Mouse (Mus musculus): ENCODE data around the gene Kcnn1. TPM values are rescaled to one million over a fixed set of nuclear protein-coding genes. Genes with fewer than 3 reads are reported as not detected.

Gene Kcnn1
- total and polyA plus RNA-seq, 3 experiments, result 0.03 to 0.22 TPM; not detected in 1

- H3K9me3 ChIP-seq (replicated peaks), result no peaks in the 10 kb centered on the region
- ATAC-seq (ENCODE audit: extremely low read depth, insufficient number of reproducible peaks, low FRiP score, poor library complexity, severe bottlenecking) (peak; percentile 86), DNase-seq (ENCODE audit: low spot score) (peak; percentile 95)
- no peak for TF ChIP-seq POLR2AphosphoS5 (IDR thresholded peaks at IDR 0.05; ENCODE audit: insufficient replicate concordance, low read depth, low read length)
- peaks cover 53% of the 10 kb centered on the region for H3K36me3 ChIP-seq (replicated peaks)
- H3K27me3 ChIP-seq (ENCODE audit: insufficient read depth, low read length), result no peaks in the 10 kb centered on the region; the same call in 1 of the 2 replicates
- peak overlapping the region; percentile 77 for H3K4me3 ChIP-seq (ENCODE audit: low read depth, low read length)
- H3K4me1 ChIP-seq (ENCODE audit: insufficient read depth, low read depth, low read length), result peaks cover 75% of the 10 kb centered on the region
These were observed 65.7 kb downstream of the Kcnn1 start for GRCm38 (mm10) chr8:70797081-70798070.

- ATAC-seq (ENCODE audit: extremely low read depth, insufficient number of reproducible peaks, low FRiP score, poor library complexity, severe bottlenecking), result no peak
These were observed 66.5 kb downstream of the Kcnn1 start for GRCm38 (mm10) chr8:70796403-70797080.

DNA sequence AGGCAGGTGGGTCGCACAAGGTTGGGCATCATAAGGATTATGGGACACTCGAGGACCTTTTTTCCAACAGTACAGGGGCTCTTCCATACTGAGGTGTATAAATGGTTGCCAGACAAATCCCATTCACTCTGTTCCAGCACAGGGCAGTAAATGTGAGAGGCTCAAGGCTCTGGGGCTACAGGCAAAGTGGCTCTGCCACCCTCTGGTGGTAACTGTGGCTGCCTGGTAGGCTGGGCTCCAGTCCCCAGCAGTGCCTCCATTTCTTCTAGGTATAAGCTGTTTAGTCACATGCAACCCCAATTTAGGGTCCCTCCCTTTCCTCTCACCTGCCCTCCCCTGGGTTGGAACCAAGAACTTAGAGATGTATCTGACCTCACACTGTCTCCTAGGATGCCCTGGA, 67.7 kb downstream of the Kcnn1 start:
- Histone ChIP-seq H3K4me1 (ENCODE audit: insufficient read depth, low read depth, low read length) (peaks cover 80% of the 10 kb centered on the region), H3K36me3 (replicated peaks) (peaks cover 49% of the 10 kb centered on the region), H3K4me3 (ENCODE audit: low read depth, low read length) (no peak overlapping the region), H3K9me3 (replicated peaks) (no peaks in the 10 kb centered on the region), H3K27me3 (ENCODE audit: insufficient read depth, low read length) (no peaks in the 10 kb centered on the region; the same call in 1 of the 2 replicates)
- ATAC-seq (ENCODE audit: extremely low read depth, insufficient number of reproducible peaks, low FRiP score, poor library complexity, severe bottlenecking), result no peak
- DNase-seq (ENCODE audit: low spot score), result no peak
- TF ChIP-seq TAL1 (conservative IDR thresholded peaks at IDR 0.05; ENCODE audit: low read depth, low read length) (no peak), POLR2AphosphoS5 (IDR thresholded peaks at IDR 0.05; ENCODE audit: insufficient replicate concordance, low read depth, low read length) (no peak), GATA1 (IDR thresholded peaks at IDR 0.05; ENCODE audit: borderline replicate concordance, low read length) (no peak), CTCF (IDR thresholded peaks at IDR 0.05; ENCODE audit: low read depth, low read length) (no peak), GATA2 (IDR thresholded peaks at IDR 0.05; ENCODE audit: borderline replicate concordance, low read depth, low read length) (no peak)

More at GRCm38 (mm10) chr8:70796403-70797080, 66.5 kb downstream of the Kcnn1 start:
- H3K4me3 ChIP-seq (ENCODE audit: low read depth, low read length), result peak overlapping the region; percentile 77
- H3K9me3 ChIP-seq (replicated peaks), result no peaks in the 10 kb centered on the region
- TF ChIP-seq POLR2AphosphoS5 (IDR thresholded peaks at IDR 0.05; ENCODE audit: insufficient replicate concordance, low read depth, low read length), result no peak
- no peak for TF ChIP-seq GATA1 (IDR thresholded peaks at IDR 0.05; ENCODE audit: borderline replicate concordance, low read length)
- no peak for TF ChIP-seq CTCF (IDR thresholded peaks at IDR 0.05; ENCODE audit: low read depth, low read length)
- no peak for TF ChIP-seq TAL1 (conservative IDR thresholded peaks at IDR 0.05; ENCODE audit: low read depth, low read length)
- TF ChIP-seq GATA2 (IDR thresholded peaks at IDR 0.05; ENCODE audit: borderline replicate concordance, low read depth, low read length), result no peak
- H3K27me3 ChIP-seq (ENCODE audit: insufficient read depth, low read length), result no peaks in the 10 kb centered on the region; the same call in 1 of the 2 replicates
- peaks cover 46% of the 10 kb centered on the region for H3K36me3 ChIP-seq (replicated peaks)
- H3K4me1 ChIP-seq (ENCODE audit: insufficient read depth, low read depth, low read length), result peaks cover 73% of the 10 kb centered on the region
- DNase-seq (ENCODE audit: low spot score), result peak; percentile 37

- no peak for ATAC-seq (ENCODE audit: extremely low read depth, insufficient number of reproducible peaks, low FRiP score, poor library complexity, severe bottlenecking)
- H3K36me3 ChIP-seq (replicated peaks), result peaks cover 52% of the 10 kb centered on the region
- no peaks in the 10 kb centered on the region; the same call in 1 of the 2 replicates for H3K27me3 ChIP-seq (ENCODE audit: insufficient read depth, low read length)
- no peaks in the 10 kb centered on the region for H3K9me3 ChIP-seq (replicated peaks)
- no peak for TF ChIP-seq POLR2AphosphoS5 (IDR thresholded peaks at IDR 0.05; ENCODE audit: insufficient replicate concordance, low read depth, low read length)
- no peak for TF ChIP-seq TAL1 (conservative IDR thresholded peaks at IDR 0.05; ENCODE audit: low read depth, low read length)
- no peak for TF ChIP-seq GATA2 (IDR thresholded peaks at IDR 0.05; ENCODE audit: borderline replicate concordance, low read depth, low read length)
- no peak for TF ChIP-seq GATA1 (IDR thresholded peaks at IDR 0.05; ENCODE audit: borderline replicate concordance, low read length)
- TF ChIP-seq CTCF (IDR thresholded peaks at IDR 0.05; ENCODE audit: low read depth, low read length), result no peak
- no peak overlapping the region for H3K4me3 ChIP-seq (ENCODE audit: low read depth, low read length)
- H3K4me1 ChIP-seq (ENCODE audit: insufficient read depth, low read depth, low read length), result peaks cover 84% of the 10 kb centered on the region
- no peak for DNase-seq (ENCODE audit: low spot score)
These were observed 68.8 kb downstream of the Kcnn1 start for GRCm38 (mm10) chr8:70794215-70794614.

- H3K4me1 ChIP-seq (ENCODE audit: insufficient read depth, low read depth, low read length), result peaks cover 85% of the 10 kb centered on the region
- H3K27me3 ChIP-seq (ENCODE audit: insufficient read depth, low read length), result no peaks in the 10 kb centered on the region; the same call in 1 of the 2 replicates
- TF ChIP-seq GATA2 (IDR thresholded peaks at IDR 0.05; ENCODE audit: borderline replicate concordance, low read depth, low read length), result no peak
- ATAC-seq (ENCODE audit: extremely low read depth, insufficient number of reproducible peaks, low FRiP score, poor library complexity, severe bottlenecking) (no peak), DNase-seq (ENCODE audit: low spot score) (peak; percentile 35)
- H3K36me3 ChIP-seq (replicated peaks), result peaks cover 60% of the 10 kb centered on the region
- H3K4me3 ChIP-seq (ENCODE audit: low read depth, low read length), result peak overlapping the region; percentile 90
- H3K9me3 ChIP-seq (replicated peaks), result no peaks in the 10 kb centered on the region
These were observed 70.4 kb downstream of the Kcnn1 start for GRCm38 (mm10) chr8:70792700-70793099.

Other genes starting within 250 kb of the Kcnn1 start
- gene Lrrc25, start 247.1 kb downstream of the Kcnn1 start, total RNA-seq (2014; fragmentation: Nextera tagmentation), result 1.3 and 2.6 TPM in 2 replicates
- 1.2 and 1.6 TPM in 2 replicates for gene Lrrc25, start 247.1 kb downstream of the Kcnn1 start, total RNA-seq (2017)
- 1.6 and 1.7 TPM in 2 replicates for gene Lrrc25, start 247.1 kb downstream of the Kcnn1 start, polyA plus RNA-seq (2012)
- gene Gdf15, start 230.8 kb downstream of the Kcnn1 start, total RNA-seq (2014; fragmentation: Nextera tagmentation), result not detected in 2 replicates
- gene Gdf15, start 230.8 kb downstream of the Kcnn1 start, total RNA-seq (2017), result not detected in 2 replicates
- 0.03 and 0.06 TPM in 2 replicates for gene Gdf15, start 230.8 kb downstream of the Kcnn1 start, polyA plus RNA-seq (2012)
- gene Pgpep1, start 202.9 kb downstream of the Kcnn1 start, total RNA-seq (2014; fragmentation: Nextera tagmentation), result 16.6 and 23.1 TPM in 2 replicates
- gene Pgpep1, start 202.9 kb downstream of the Kcnn1 start, total RNA-seq (2017), result 9.4 and 9.5 TPM in 2 replicates
- 3.1 and 3.3 TPM in 2 replicates for gene Pgpep1, start 202.9 kb downstream of the Kcnn1 start, polyA plus RNA-seq (2012)
- 94.1 and 95.7 TPM in 2 replicates for gene Lsm4, start 190.0 kb downstream of the Kcnn1 start, total RNA-seq (2014; fragmentation: Nextera tagmentation)
- 151 and 174 TPM in 2 replicates for gene Lsm4, start 190.0 kb downstream of the Kcnn1 start, total RNA-seq (2017)
- gene Lsm4, start 190.0 kb downstream of the Kcnn1 start, polyA plus RNA-seq (2012), result 889 and 1,166 TPM in 2 replicates
- gene Jund, start 164.3 kb downstream of the Kcnn1 start, total RNA-seq (2014; fragmentation: Nextera tagmentation), result 60.3 and 72.4 TPM in 2 replicates
- 40.2 and 75.5 TPM in 2 replicates for gene Jund, start 164.3 kb downstream of the Kcnn1 start, total RNA-seq (2017)
- 183 and 252 TPM in 2 replicates for gene Jund, start 164.3 kb downstream of the Kcnn1 start, polyA plus RNA-seq (2012)
- not detected in 2 replicates for gene Iqcn, start 159.8 kb downstream of the Kcnn1 start, total RNA-seq (2014; fragmentation: Nextera tagmentation)
- 0.05 and 0.06 TPM in 2 replicates for gene Iqcn, start 159.8 kb downstream of the Kcnn1 start, total RNA-seq (2017)
- gene Iqcn, start 159.8 kb downstream of the Kcnn1 start, polyA plus RNA-seq (2012), result 0.02 TPM in 1 of 2 replicates, not detected in the other
- 1.6 and 3.7 TPM in 2 replicates for gene Gm3336, start 144.7 kb downstream of the Kcnn1 start, total RNA-seq (2014; fragmentation: Nextera tagmentation)
- 0.93 and 2.8 TPM in 2 replicates for gene Gm3336, start 144.7 kb downstream of the Kcnn1 start, total RNA-seq (2017)
- 0.66 and 0.68 TPM in 2 replicates for gene Gm3336, start 144.7 kb downstream of the Kcnn1 start, polyA plus RNA-seq (2012)
- gene Pde4c, start 139.5 kb downstream of the Kcnn1 start, total RNA-seq (2014; fragmentation: Nextera tagmentation), result 0.83 TPM in 1 of 2 replicates, not detected in the other
- gene Pde4c, start 139.5 kb downstream of the Kcnn1 start, total RNA-seq (2017), result 0.22 TPM in 1 of 2 replicates, not detected in the other
- 0.41 and 0.95 TPM in 2 replicates for gene Pde4c, start 139.5 kb downstream of the Kcnn1 start, polyA plus RNA-seq (2012)
- gene Rab3a, start 108.6 kb downstream of the Kcnn1 start, total RNA-seq (2014; fragmentation: Nextera tagmentation), result 11.2 and 11.4 TPM in 2 replicates
- 4.6 and 7.0 TPM in 2 replicates for gene Rab3a, start 108.6 kb downstream of the Kcnn1 start, total RNA-seq (2017)
- 10.8 and 15.4 TPM in 2 replicates for gene Rab3a, start 108.6 kb downstream of the Kcnn1 start, polyA plus RNA-seq (2012)
- 63.1 and 67.1 TPM in 2 replicates for gene Mpv17l2, start 102.3 kb downstream of the Kcnn1 start, total RNA-seq (2014; fragmentation: Nextera tagmentation)
- gene Mpv17l2, start 102.3 kb downstream of the Kcnn1 start, total RNA-seq (2017), result 13.5 and 13.9 TPM in 2 replicates
- gene Mpv17l2, start 102.3 kb downstream of the Kcnn1 start, polyA plus RNA-seq (2012), result 89.1 and 101 TPM in 2 replicates
- 7.1 and 16.3 TPM in 2 replicates for gene Pik3r2, start 86.5 kb downstream of the Kcnn1 start, total RNA-seq (2014; fragmentation: Nextera tagmentation)
- 11.8 and 13.3 TPM in 2 replicates for gene Pik3r2, start 86.5 kb downstream of the Kcnn1 start, total RNA-seq (2017)
- 55.0 and 68.8 TPM in 2 replicates for gene Pik3r2, start 86.5 kb downstream of the Kcnn1 start, polyA plus RNA-seq (2012)
- 79.8 and 104 TPM in 2 replicates for gene Mast3, start 58.2 kb downstream of the Kcnn1 start, total RNA-seq (2014; fragmentation: Nextera tagmentation)
- 15.7 and 18.9 TPM in 2 replicates for gene Mast3, start 58.2 kb downstream of the Kcnn1 start, total RNA-seq (2017)
- 323 and 357 TPM in 2 replicates for gene Mast3, start 58.2 kb downstream of the Kcnn1 start, polyA plus RNA-seq (2012)
- 1.9 and 2.7 TPM in 2 replicates for gene Il12rb1, start 54.8 kb downstream of the Kcnn1 start, total RNA-seq (2014; fragmentation: Nextera tagmentation)
- gene Il12rb1, start 54.8 kb downstream of the Kcnn1 start, total RNA-seq (2017), result 2.3 and 3.1 TPM in 2 replicates
- gene Il12rb1, start 54.8 kb downstream of the Kcnn1 start, polyA plus RNA-seq (2012), result 4.6 and 5.6 TPM in 2 replicates
- gene Arrdc2, start 23.5 kb downstream of the Kcnn1 start, total RNA-seq (2014; fragmentation: Nextera tagmentation), result 7.4 and 19.6 TPM in 2 replicates
- 12.3 and 15.0 TPM in 2 replicates for gene Arrdc2, start 23.5 kb downstream of the Kcnn1 start, total RNA-seq (2017)
- 78.9 and 92.7 TPM in 2 replicates for gene Arrdc2, start 23.5 kb downstream of the Kcnn1 start, polyA plus RNA-seq (2012)
- gene Ccdc124, start 10.7 kb upstream of the Kcnn1 start, total RNA-seq (2014; fragmentation: Nextera tagmentation), result 17.0 and 18.9 TPM in 2 replicates
- gene Ccdc124, start 10.7 kb upstream of the Kcnn1 start, total RNA-seq (2017), result 16.1 and 16.7 TPM in 2 replicates
- gene Ccdc124, start 10.7 kb upstream of the Kcnn1 start, polyA plus RNA-seq (2012), result 171 and 172 TPM in 2 replicates
- not detected in 2 replicates for gene Slc5a5, start 29.5 kb upstream of the Kcnn1 start, total RNA-seq (2014; fragmentation: Nextera tagmentation)
- 0.06 TPM in 1 of 2 replicates, not detected in the other for gene Slc5a5, start 29.5 kb upstream of the Kcnn1 start, total RNA-seq (2017)
- gene Slc5a5, start 29.5 kb upstream of the Kcnn1 start, polyA plus RNA-seq (2012), result 0.26 and 0.28 TPM in 2 replicates
- 12,197 and 12,967 TPM in 2 replicates for gene Rpl18a, start 34.2 kb upstream of the Kcnn1 start, total RNA-seq (2014; fragmentation: Nextera tagmentation)
- gene Rpl18a, start 34.2 kb upstream of the Kcnn1 start, total RNA-seq (2017), result 1,575 and 1,810 TPM in 2 replicates
- 3,365 and 5,482 TPM in 2 replicates for gene Rpl18a, start 34.2 kb upstream of the Kcnn1 start, polyA plus RNA-seq (2012)
- 26.3 and 29.6 TPM in 2 replicates for gene Map1s, start 42.7 kb upstream of the Kcnn1 start, total RNA-seq (2014; fragmentation: Nextera tagmentation)
- gene Map1s, start 42.7 kb upstream of the Kcnn1 start, total RNA-seq (2017), result 8.7 and 9.5 TPM in 2 replicates
- gene Map1s, start 42.7 kb upstream of the Kcnn1 start, polyA plus RNA-seq (2012), result 135 and 147 TPM in 2 replicates